Mouse (Mus musculus) heart, embryonic 15.5 days (tissue): ENCODE results near the gene Dnaic1. TPM values are rescaled to one million over a fixed set of nuclear protein-coding genes. Genes with fewer than 3 reads are reported as not detected.
A peak's percentile ranks its signal among the peaks of the same experiment; 100 is the strongest.

Experiments used
- ATAC-seq: fragments of 200-750 bp; cut with Nextera tagmentation; replicated peaks from 2 replicates; pipeline ENCODE4 v1.8.0; 2017; ENCODE audit warnings: low read depth, moderate TSS enrichment; ENCODE audit not compliant: insufficient number of reproducible peaks, insufficient read depth, low FRiP score
- H3K27ac ChIP-seq: fragments of 300-500 bp; sonication (generic); 2 replicates; pipeline ENCODE4 v1.5.1; 2015; ENCODE audit warnings: mild to moderate bottlenecking, inconsistent platforms
- H3K27me3 ChIP-seq: fragments of 300-500 bp; sonication (generic); 2 replicates; pipeline ENCODE4 v1.6.1; 2015; ENCODE audit warnings: inconsistent platforms
- H3K36me3 ChIP-seq: fragments of 300-500 bp; sonication (generic); 2 replicates; pipeline ENCODE4 v1.6.1; 2015; ENCODE audit warnings: mild to moderate bottlenecking, inconsistent platforms
- H3K4me1 ChIP-seq: fragments of 300-500 bp; sonication (generic); replicated peaks from 2 replicates; pipeline ENCODE4 v1.6.1; 2015; ENCODE audit warnings: inconsistent platforms
- H3K4me2 ChIP-seq: fragments of 300-500 bp; sonication (generic); 2 replicates; pipeline ENCODE4 v1.6.1; 2015; ENCODE audit warnings: inconsistent platforms, mild to moderate bottlenecking, moderate library complexity
- H3K4me3 ChIP-seq: fragments of 300-500 bp; sonication (generic); 2 replicates; pipeline ENCODE4 v1.5.1; 2015; ENCODE audit warnings: mild to moderate bottlenecking, inconsistent platforms
- H3K9ac ChIP-seq: fragments of 300-500 bp; sonication (generic); 2 replicates; pipeline ENCODE4 v1.6.1; 2015; ENCODE audit warnings: mild to moderate bottlenecking, inconsistent platforms
- H3K9me3 ChIP-seq: fragments of 300-500 bp; sonication (generic); replicated peaks from 2 replicates; pipeline ENCODE4 v1.6.1; 2016; ENCODE audit warnings: inconsistent platforms
- WGBS: fragments of 180-500 bp; shearing (Covaris S2); methylation state at CpG from one replicate; pipeline ENCODE4 v1.1.7; 2015; ENCODE audit warnings: mixed read lengths; 5-methylcytosine and 5-hydroxymethylcytosine counted together
- polyA plus RNA-seq: library from polyadenylated mRNA; unstranded; fragments of >200 nt; fragmentation: Nextera tagmentation; extraction: Ambion mirVana; gene quantifications from 2 replicates; pipeline ENCODE4 v1.2.1, GENCODE M21; 2015

Gene Dnaic1
- polyA plus RNA-seq, 1 experiment from 2014 or later = 1.5 TPM

DNA sequence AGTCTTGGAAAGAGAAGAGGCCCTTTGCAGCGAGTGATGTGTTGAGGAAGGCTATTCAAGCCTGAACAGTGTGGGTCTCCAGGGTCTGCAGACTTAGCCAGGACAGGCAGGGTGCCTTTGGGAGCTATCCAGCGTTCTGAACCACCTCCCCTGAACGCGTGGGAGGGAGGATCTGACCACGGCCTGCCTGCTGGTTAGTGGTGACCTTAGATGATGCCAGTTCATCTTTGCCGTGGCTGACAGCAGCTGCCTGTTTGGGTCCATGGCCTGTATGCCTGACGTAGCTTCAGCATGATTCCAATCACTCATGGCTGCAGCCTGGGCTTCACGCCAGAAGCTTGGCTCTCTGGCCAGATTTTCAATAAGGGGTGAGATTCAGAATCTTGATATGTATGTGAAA is 23.6 kb upstream of the Dnaic1 start:
- H3K4me1 ChIP-seq = no peaks in the 10 kb centered on the region
- no peaks in the 10 kb centered on the region for H3K9me3 ChIP-seq
- no peak overlapping the region for H3K27ac ChIP-seq
- no peak overlapping the region for H3K4me2 ChIP-seq
- H3K9ac ChIP-seq = no peak overlapping the region
- WGBS = 16% methylated on average over 8 of the region's 8 CpGs
- no peaks in the 10 kb centered on the region for H3K36me3 ChIP-seq
- ATAC-seq = 0 out of 2 replicates have a peak, but pooled peaks have one; percentile 27
- no peak overlapping the region for H3K4me3 ChIP-seq
- no peaks in the 10 kb centered on the region for H3K27me3 ChIP-seq

- no peak overlapping the region for H3K9ac ChIP-seq
- WGBS = 94% methylated on average over 1 of the region's 1 CpGs
- no peaks in the 10 kb centered on the region for H3K9me3 ChIP-seq
- no peak for ATAC-seq
- no peak overlapping the region for H3K4me2 ChIP-seq
- no peak overlapping the region for H3K27ac ChIP-seq
- H3K36me3 ChIP-seq = no peaks in the 10 kb centered on the region
- no peak overlapping the region for H3K4me3 ChIP-seq
- no peaks in the 10 kb centered on the region for H3K4me1 ChIP-seq
- H3K27me3 ChIP-seq = no peaks in the 10 kb centered on the region
Measured at GRCm38 (mm10) chr4:41547086-41547485, 22.5 kb upstream of the Dnaic1 start.

DNA sequence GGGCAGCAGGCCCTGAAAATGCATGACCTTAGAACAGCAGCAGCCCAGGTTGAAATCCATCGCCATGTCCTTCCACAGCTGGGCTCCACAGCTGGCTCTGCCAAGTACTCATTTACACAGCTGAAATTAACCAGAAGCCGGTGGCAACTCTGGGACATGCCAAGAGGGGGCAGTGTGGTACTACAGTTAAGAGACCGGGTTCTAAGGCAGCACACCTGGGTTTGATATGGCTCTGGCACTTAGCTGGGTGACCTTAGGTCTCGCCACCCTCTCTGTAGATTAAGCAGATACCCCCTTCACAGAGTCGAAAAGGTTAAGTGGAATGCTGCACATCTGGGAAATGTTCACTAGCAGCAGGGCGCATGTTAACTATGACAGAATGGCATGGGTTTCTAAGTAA is 17.0 kb upstream of the Dnaic1 start:
- H3K36me3 ChIP-seq = no peaks in the 10 kb centered on the region
- ATAC-seq = no peak
- peaks cover 18% of the 10 kb centered on the region for H3K4me1 ChIP-seq
- no peaks in the 10 kb centered on the region for H3K27me3 ChIP-seq
- no peak overlapping the region for H3K9ac ChIP-seq
- no peaks in the 10 kb centered on the region for H3K9me3 ChIP-seq
- no peak overlapping the region for H3K27ac ChIP-seq
- 32% methylated on average over 6 of the region's 6 CpGs for WGBS
- H3K4me2 ChIP-seq = no peak overlapping the region
- no peak overlapping the region for H3K4me3 ChIP-seq

DNA sequence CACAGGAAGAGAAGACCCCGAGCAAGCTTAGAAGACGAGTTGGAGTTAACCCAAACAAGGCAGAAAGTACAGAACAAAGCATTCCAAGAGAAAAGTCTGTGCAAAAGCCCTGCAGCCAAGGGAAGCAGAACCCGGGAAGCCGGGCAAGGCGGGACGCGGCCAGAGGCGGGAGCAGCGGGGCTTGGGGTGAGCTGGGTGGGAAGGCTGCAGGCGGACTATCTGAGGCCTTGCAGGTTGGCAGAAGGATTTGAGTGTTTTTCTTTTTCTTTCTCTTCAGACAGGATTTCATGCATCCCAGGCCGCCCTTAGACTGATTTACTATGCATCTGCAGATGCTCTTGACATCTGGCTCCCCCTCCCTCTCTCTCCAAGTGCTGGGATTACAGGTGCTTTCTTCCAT is 16.5 kb upstream of the Dnaic1 start:
- 74% methylated on average over 11 of the region's 11 CpGs for WGBS
- Histone ChIP-seq H3K4me3 (no peak overlapping the region), H3K36me3 (no peaks in the 10 kb centered on the region), H3K4me1 (peaks cover 18% of the 10 kb centered on the region), H3K4me2 (no peak overlapping the region), H3K27ac (no peak overlapping the region), H3K27me3 (no peaks in the 10 kb centered on the region), H3K9ac (no peak overlapping the region), H3K9me3 (no peaks in the 10 kb centered on the region)
- ATAC-seq = no peak

DNA sequence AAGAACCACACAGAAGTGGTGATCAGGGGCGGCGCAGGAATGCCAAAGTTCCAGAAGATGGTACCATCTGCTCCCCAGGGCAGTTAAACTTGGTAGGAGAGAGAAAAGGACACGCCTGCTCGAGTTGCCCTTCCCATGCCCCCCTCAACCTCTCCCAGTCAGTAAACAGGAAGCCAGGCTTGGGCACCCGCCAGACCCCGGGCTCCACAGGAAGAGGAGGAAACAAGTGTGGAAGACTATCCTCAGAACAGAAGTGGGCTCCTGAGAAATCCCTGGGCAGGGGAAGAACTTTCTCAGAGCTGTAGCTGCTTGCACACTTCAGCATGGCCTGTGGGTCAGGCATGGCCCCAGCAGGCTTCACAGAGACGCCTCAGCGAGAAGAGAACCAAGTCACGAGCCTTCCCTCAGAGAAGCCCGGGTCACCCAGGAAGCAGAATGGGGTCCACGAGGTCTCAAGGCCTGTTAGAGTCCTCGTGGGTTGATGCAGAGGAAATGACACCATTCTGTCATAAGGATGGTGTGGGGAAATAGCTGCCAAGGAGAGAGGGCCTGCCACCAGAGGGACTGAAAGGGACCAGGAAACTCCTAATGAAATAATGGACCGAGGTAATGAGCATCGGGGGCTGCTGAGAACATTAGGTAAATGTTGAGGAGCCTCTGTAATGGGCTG is 14.4 kb upstream of the Dnaic1 start:
- ATAC-seq = 0 out of 2 replicates have a peak, but pooled peaks have one; percentile 35
- 55% methylated on average over 14 of the region's 14 CpGs for WGBS
- H3K4me1 ChIP-seq = peaks cover 18% of the 10 kb centered on the region
- H3K4me2 ChIP-seq = no peak overlapping the region
- H3K9me3 ChIP-seq = no peaks in the 10 kb centered on the region
- H3K9ac ChIP-seq = no peak overlapping the region
- H3K27ac ChIP-seq = peak overlapping the region; percentile 52
- no peaks in the 10 kb centered on the region for H3K27me3 ChIP-seq
- H3K36me3 ChIP-seq = no peaks in the 10 kb centered on the region
- no peak overlapping the region for H3K4me3 ChIP-seq

GRCm38 (mm10) chr4:41556311-41556953 is 13.1 kb upstream of the Dnaic1 start:
- no peaks in the 10 kb centered on the region for H3K27me3 ChIP-seq
- no peak overlapping the region for H3K9ac ChIP-seq
- H3K4me2 ChIP-seq = no peak overlapping the region
- ATAC-seq = no peak
- H3K27ac ChIP-seq = no peak overlapping the region
- H3K36me3 ChIP-seq = no peaks in the 10 kb centered on the region
- H3K4me1 ChIP-seq = peaks cover 18% of the 10 kb centered on the region
- WGBS = 40% methylated on average over 5 of the region's 5 CpGs
- H3K4me3 ChIP-seq = no peak overlapping the region
- no peaks in the 10 kb centered on the region for H3K9me3 ChIP-seq

DNA sequence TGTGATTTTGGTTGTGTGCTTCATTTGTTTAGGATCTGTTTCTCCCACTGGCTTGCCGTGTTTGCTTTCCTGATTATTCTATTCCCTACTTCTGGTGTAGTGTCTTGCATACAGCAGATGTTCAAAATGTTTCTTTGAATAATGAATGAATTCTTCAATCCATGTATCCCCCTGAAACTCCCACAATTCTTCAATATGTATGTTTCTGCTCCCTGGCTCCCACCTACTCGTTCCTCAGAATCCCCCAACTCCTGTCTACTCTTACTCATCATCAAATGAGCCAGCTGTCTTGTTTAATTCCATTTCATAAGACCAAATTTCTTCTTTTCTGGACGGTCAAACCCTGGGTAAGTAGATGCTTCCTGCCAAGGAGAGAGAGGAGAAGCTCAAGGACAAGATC is 12.5 kb upstream of the Dnaic1 start:
- no peaks in the 10 kb centered on the region for H3K9me3 ChIP-seq
- H3K4me1 ChIP-seq = peaks cover 18% of the 10 kb centered on the region
- 66% methylated on average over 3 of the region's 3 CpGs for WGBS
- no peak overlapping the region for H3K27ac ChIP-seq
- H3K4me2 ChIP-seq = no peak overlapping the region
- ATAC-seq = no peak
- H3K36me3 ChIP-seq = no peaks in the 10 kb centered on the region
- H3K9ac ChIP-seq = no peak overlapping the region
- no peak overlapping the region for H3K4me3 ChIP-seq
- H3K27me3 ChIP-seq = no peaks in the 10 kb centered on the region

DNA sequence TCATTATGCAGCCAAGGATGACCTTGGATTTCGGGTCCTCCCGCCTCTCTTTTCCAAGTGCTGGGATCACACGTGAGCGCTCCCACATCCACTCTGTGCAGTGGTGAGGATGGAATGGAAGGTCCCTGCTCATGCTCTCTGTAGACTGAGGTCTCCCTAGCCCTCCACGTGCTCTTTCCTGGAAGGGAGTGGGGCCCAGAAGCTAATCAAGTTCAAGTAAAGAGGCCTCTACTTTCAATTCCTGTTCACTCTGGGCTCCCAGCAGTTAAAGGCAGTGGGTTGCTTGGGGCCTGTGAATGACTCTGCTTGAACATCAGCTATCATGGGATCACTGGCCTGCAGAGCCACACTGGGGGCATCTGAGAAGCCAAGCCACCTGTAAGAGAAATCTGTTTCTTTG is 6.3 kb upstream of the Dnaic1 start:
- Histone ChIP-seq H3K27me3 (no peaks in the 10 kb centered on the region), H3K4me1 (peaks cover 6% of the 10 kb centered on the region), H3K36me3 (no peaks in the 10 kb centered on the region), H3K27ac (no peak overlapping the region), H3K4me2 (no peak overlapping the region), H3K9ac (no peak overlapping the region), H3K4me3 (no peak overlapping the region), H3K9me3 (no peaks in the 10 kb centered on the region)
- WGBS = 80% methylated on average over 5 of the region's 5 CpGs
- ATAC-seq = no peak

- no peak for ATAC-seq
- Histone ChIP-seq H3K4me1 (peaks cover 17% of the 10 kb centered on the region), H3K27ac (no peak overlapping the region), H3K27me3 (no peaks in the 10 kb centered on the region), H3K4me3 (no peak overlapping the region), H3K9ac (no peak overlapping the region), H3K9me3 (no peaks in the 10 kb centered on the region), H3K4me2 (no peak overlapping the region), H3K36me3 (no peaks in the 10 kb centered on the region)
- WGBS = 9% methylated on average over 3 of the region's 3 CpGs
Measured at GRCm38 (mm10) chr4:41566123-41566522, 3.5 kb upstream of the Dnaic1 start.

- Histone ChIP-seq H3K4me2 (peak overlapping the region; percentile 97), H3K27ac (peak overlapping the region; percentile 62; the same call in 1 of the 2 replicates), H3K9ac (peak overlapping the region; percentile 76; the same call in 1 of the 2 replicates), H3K4me1 (peaks cover 17% of the 10 kb centered on the region), H3K27me3 (no peaks in the 10 kb centered on the region), H3K9me3 (no peaks in the 10 kb centered on the region), H3K4me3 (peak overlapping the region; percentile 82), H3K36me3 (no peaks in the 10 kb centered on the region)
- ATAC-seq = no peak
- 10% methylated on average over 19 of the region's 19 CpGs for WGBS
Measured at GRCm38 (mm10) chr4:41568239-41568638, 1.3 kb upstream of the Dnaic1 start.

GRCm38 (mm10) chr4:41568682-41569410 is 729 bp upstream of the Dnaic1 start:
- peak overlapping the region; percentile 62 for H3K27ac ChIP-seq
- peak overlapping the region; percentile 76 for H3K9ac ChIP-seq
- ATAC-seq = peak; percentile 63
- no peaks in the 10 kb centered on the region for H3K27me3 ChIP-seq
- H3K4me1 ChIP-seq = peaks cover 17% of the 10 kb centered on the region
- H3K9me3 ChIP-seq = no peaks in the 10 kb centered on the region
- peak overlapping the region; percentile 97 for H3K4me2 ChIP-seq
- H3K4me3 ChIP-seq = peak overlapping the region; percentile 82
- no peaks in the 10 kb centered on the region for H3K36me3 ChIP-seq
- WGBS = 2% methylated on average over 58 of the region's 58 CpGs
